Mouse (Mus musculus): ENCODE results near the gene Olfr1270. TPM values are rescaled to one million over a fixed set of nuclear protein-coding genes. Genes with fewer than 3 reads are reported as not detected.

Olfr1270 gene
- not detected for total RNA-seq (2023)

DNA sequence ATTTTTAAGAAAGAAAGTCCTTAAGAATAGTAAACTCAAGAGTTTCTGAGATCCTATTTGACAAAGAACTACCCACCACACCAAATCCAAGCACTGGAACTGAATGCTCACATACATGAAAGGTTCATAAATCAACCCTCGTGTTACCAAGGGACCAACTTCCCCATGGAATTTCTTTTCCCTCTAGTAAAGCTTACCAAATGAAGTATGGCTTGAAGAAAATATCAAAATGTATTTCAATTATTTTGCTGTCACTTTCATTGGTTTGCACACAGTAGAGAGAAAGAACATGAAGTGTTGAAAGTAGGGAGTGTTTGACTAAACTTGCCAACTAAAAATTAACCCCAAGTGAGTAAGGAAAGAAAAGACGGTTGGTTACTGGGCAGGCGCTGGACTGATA, at the start of gene Olfr1270:
Gene Olfr1270, minus strand, starts transcription at position 101 of the 400 bp plus-strand sequence.

GRCm38 (mm10) chr2:90142196-90142595, 10.7 kb downstream of the Olfr1270 start, which contains the start of gene Olfr32:
Gene Olfr32 (minus strand): TSS chr2:90142296.

DNA sequence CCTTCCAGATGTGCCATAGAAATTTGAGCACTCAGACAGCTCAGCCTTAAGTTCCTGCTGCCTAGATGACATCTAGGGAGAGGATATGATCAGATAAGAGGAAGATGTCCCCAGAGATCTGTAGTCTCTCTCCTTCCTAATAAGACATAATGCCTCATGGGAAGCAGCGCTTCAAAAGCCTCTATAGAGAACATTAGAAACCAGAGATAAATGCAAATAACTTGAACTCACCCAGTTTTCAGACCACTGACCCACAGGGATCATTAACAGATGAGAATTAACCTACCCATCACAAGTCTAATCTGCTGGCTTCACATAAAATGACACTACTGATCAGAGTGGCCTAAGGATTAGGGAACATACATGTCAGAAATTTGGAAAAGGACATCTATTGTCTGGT, 31.6 kb downstream of the Olfr1270 start, which contains the start of gene Olfr1269:
Gene Olfr1269, minus strand, starts transcription at position 101 of the 400 bp plus-strand sequence.

Other genes with a start within 250 kb of the Olfr1270 start
- gene Olfr1258, start 225.8 kb downstream of the Olfr1270 start, total RNA-seq (2023): not detected
- gene Olfr1259, start 204.4 kb downstream of the Olfr1270 start, total RNA-seq (2023): not detected
- not detected for gene Olfr1260, start 178.8 kb downstream of the Olfr1270 start, total RNA-seq (2023)
- gene Olfr1261, start 161.9 kb downstream of the Olfr1270 start, total RNA-seq (2023): not detected
- not detected for gene Olfr1262, start 152.9 kb downstream of the Olfr1270 start, total RNA-seq (2023)
- gene Olfr1263, start 141.0 kb downstream of the Olfr1270 start, total RNA-seq (2023): not detected
- gene Olfr1264, start 127.5 kb downstream of the Olfr1270 start, total RNA-seq (2023): not detected
- not detected for gene Olfr1265, start 117.8 kb downstream of the Olfr1270 start, total RNA-seq (2023)
- not detected for gene Olfr140, start 89.5 kb downstream of the Olfr1270 start, total RNA-seq (2023)
- not detected for gene Olfr1269, start 31.7 kb downstream of the Olfr1270 start, total RNA-seq (2023)
- not detected for gene Olfr32, start 10.8 kb downstream of the Olfr1270 start, total RNA-seq (2023)
- gene Olfr1506, start 71.4 kb upstream of the Olfr1270 start, total RNA-seq (2023): under 1 TPM in 1 of 2 experiments, not detected in 1; 0.22 TPM
- gene Olfr142, start 104.5 kb upstream of the Olfr1270 start, total RNA-seq (2023): not detected
- not detected for gene Olfr1271, start 117.9 kb upstream of the Olfr1270 start, total RNA-seq (2023)
- not detected for gene Olfr1272, start 139.8 kb upstream of the Olfr1270 start, total RNA-seq (2023)
- gene Gm13769, start 169.1 kb upstream of the Olfr1270 start, total RNA-seq (2023): not detected
- gene Olfr1274-ps, start 245.6 kb upstream of the Olfr1270 start, total RNA-seq (2023): not detected